Mouse (Mus musculus) neural tube, embryonic 12.5 days (tissue): ENCODE data around the gene Ankrd53. TPM values are rescaled to one million over a fixed set of nuclear protein-coding genes. Genes with fewer than 3 reads are reported as not detected.

Source experiments
- ATAC-seq: fragments of 200-750 bp; cut with Nextera tagmentation; 2 replicates; pipeline ENCODE4 v1.8.0; 2017; ENCODE audit warnings: low read depth, mild to moderate bottlenecking, moderate TSS enrichment, moderate library complexity; ENCODE audit not compliant: low FRiP score
- H3K27ac ChIP-seq: fragments of 300-500 bp; sonication (generic); 2 replicates; pipeline ENCODE4 v1.5.1; 2016
- H3K27me3 ChIP-seq: fragments of 300-500 bp; sonication (generic); replicated peaks from 2 replicates; pipeline ENCODE4 v1.6.1; 2016; ENCODE audit warnings: mild to moderate bottlenecking
- H3K36me3 ChIP-seq: fragments of 300-500 bp; sonication (generic); 2 replicates; pipeline ENCODE4 v1.6.1; 2016; ENCODE audit warnings: mild to moderate bottlenecking
- H3K4me1 ChIP-seq: fragments of 300-500 bp; sonication (generic); 2 replicates; pipeline ENCODE4 v1.6.1; 2016
- H3K4me2 ChIP-seq: fragments of 300-500 bp; sonication (generic); replicated peaks from 2 replicates; pipeline ENCODE4 v1.6.1; 2016; ENCODE audit warnings: mild to moderate bottlenecking
- H3K4me3 ChIP-seq: fragments of 300-500 bp; sonication (generic); 2 replicates; pipeline ENCODE4 v1.5.1; 2016
- H3K9ac ChIP-seq: fragments of 300-500 bp; sonication (generic); 2 replicates; pipeline ENCODE4 v1.6.1; 2016; ENCODE audit warnings: mild to moderate bottlenecking
- H3K9me3 ChIP-seq: fragments of 300-500 bp; sonication (generic); 2 replicates; pipeline ENCODE4 v1.6.1; 2016; ENCODE audit warnings: mild to moderate bottlenecking
- WGBS: fragments of 180-500 bp; shearing (Covaris S2); methylation state at CpG from one replicate; pipeline ENCODE4 v1.1.7; 2016; 5-methylcytosine and 5-hydroxymethylcytosine counted together
- polyA plus RNA-seq: library from polyadenylated mRNA; unstranded; fragments of >200 nt; fragmentation: Nextera tagmentation; extraction: Ambion mirVana; gene quantifications from 2 replicates; pipeline ENCODE4 v1.2.1, GENCODE M21; 2016

The Ankrd53 gene
- polyA plus RNA-seq, 1 experiment from 2014 or later, result 0.22 TPM

GRCm38 (mm10) chr6:83738596-83738995, 23.8 kb upstream of the Ankrd53 start:
- Histone ChIP-seq H3K9me3 (peaks cover 8% of the 10 kb centered on the region), H3K36me3 (no peaks in the 10 kb centered on the region), H3K9ac (no peak overlapping the region), H3K4me1 (no peaks in the 10 kb centered on the region), H3K4me3 (no peak overlapping the region), H3K27me3 (0 out of 2 replicates have a peak, but pooled peaks cover 4% of the 10 kb centered on the region), H3K27ac (no peak overlapping the region), H3K4me2 (no peak overlapping the region)
- WGBS, result 78% methylated on average over 6 of the region's 6 CpGs
- ATAC-seq, result no peak

- H3K9me3 ChIP-seq, result no peaks in the 10 kb centered on the region
- no peak within 1 kb of the TSS for H3K4me3 ChIP-seq
- H3K4me2 ChIP-seq, result no peak within 1 kb of the TSS
- WGBS, result 58% methylated on average over 5 of the region's 5 CpGs
- no peaks in the 10 kb centered on the region; the same call in 1 of the 2 replicates for H3K27me3 ChIP-seq
- no peaks in the 10 kb centered on the region for H3K36me3 ChIP-seq
- H3K27ac ChIP-seq, result no peak within 1 kb of the TSS
- no peak for ATAC-seq
- H3K9ac ChIP-seq, result no peak within 1 kb of the TSS
- peaks cover 5% of the 10 kb centered on the region; the same call in 1 of the 2 replicates for H3K4me1 ChIP-seq
These were observed 19.7 kb upstream of the Ankrd53 start, which contains the start of gene Atp6v1b1 for GRCm38 (mm10) chr6:83742761-83743160. Gene Atp6v1b1, plus strand, starts transcription at chr6:83742990.

GRCm38 (mm10) chr6:83743212-83743611, 19.2 kb upstream of the Ankrd53 start:
- Histone ChIP-seq H3K4me1 (peaks cover 5% of the 10 kb centered on the region; the same call in 1 of the 2 replicates), H3K9me3 (no peaks in the 10 kb centered on the region), H3K27me3 (no peaks in the 10 kb centered on the region; the same call in 1 of the 2 replicates), H3K36me3 (no peaks in the 10 kb centered on the region), H3K4me3 (no peak overlapping the region), H3K9ac (no peak overlapping the region), H3K4me2 (no peak overlapping the region), H3K27ac (no peak overlapping the region)
- 70% methylated on average over 5 of the region's 5 CpGs for WGBS
- no peak for ATAC-seq

- Histone ChIP-seq H3K9me3 (no peaks in the 10 kb centered on the region), H3K4me1 (peaks cover 5% of the 10 kb centered on the region; the same call in 1 of the 2 replicates), H3K9ac (no peak overlapping the region), H3K4me2 (no peak overlapping the region), H3K27me3 (no peaks in the 10 kb centered on the region; the same call in 1 of the 2 replicates), H3K4me3 (no peak overlapping the region), H3K36me3 (no peaks in the 10 kb centered on the region), H3K27ac (no peak overlapping the region)
- no peak for ATAC-seq
- WGBS, result 76% methylated on average over 5 of the region's 5 CpGs
These were observed 18.3 kb upstream of the Ankrd53 start for GRCm38 (mm10) chr6:83744126-83744525.

- no peak overlapping the region for H3K27ac ChIP-seq
- WGBS, result 74% methylated on average over 5 of the region's 5 CpGs
- ATAC-seq, result no peak
- no peak overlapping the region for H3K9ac ChIP-seq
- H3K4me3 ChIP-seq, result no peak overlapping the region
- no peaks in the 10 kb centered on the region for H3K36me3 ChIP-seq
- H3K4me1 ChIP-seq, result peaks cover 5% of the 10 kb centered on the region; the same call in 1 of the 2 replicates
- H3K27me3 ChIP-seq, result no peaks in the 10 kb centered on the region; the same call in 1 of the 2 replicates
- no peak overlapping the region for H3K4me2 ChIP-seq
- no peaks in the 10 kb centered on the region for H3K9me3 ChIP-seq
These were observed 17.9 kb upstream of the Ankrd53 start for GRCm38 (mm10) chr6:83744557-83744956.

- Histone ChIP-seq H3K4me3 (no peak overlapping the region), H3K4me2 (no peak overlapping the region), H3K27me3 (no peaks in the 10 kb centered on the region; the same call in 1 of the 2 replicates), H3K4me1 (peaks cover 5% of the 10 kb centered on the region; the same call in 1 of the 2 replicates), H3K36me3 (no peaks in the 10 kb centered on the region), H3K9ac (no peak overlapping the region), H3K27ac (no peak overlapping the region), H3K9me3 (no peaks in the 10 kb centered on the region)
- WGBS, result 60% methylated on average over 2 of the region's 2 CpGs
- ATAC-seq, result no peak
These were observed 17.0 kb upstream of the Ankrd53 start for GRCm38 (mm10) chr6:83745466-83745865.

- H3K9ac ChIP-seq, result no peak overlapping the region
These were observed 13.2 kb upstream of the Ankrd53 start for GRCm38 (mm10) chr6:83749286-83749685.

GRCm38 (mm10) chr6:83750171-83750684, 12.2 kb upstream of the Ankrd53 start:
- 9% methylated on average over 11 of the region's 11 CpGs for WGBS
- ATAC-seq, result peak; percentile 9; the same call in 1 of the 2 replicates
- H3K27ac ChIP-seq, result no peak overlapping the region
- no peak overlapping the region for H3K4me3 ChIP-seq
- H3K4me2 ChIP-seq, result no peak overlapping the region
- H3K9me3 ChIP-seq, result no peaks in the 10 kb centered on the region
- H3K36me3 ChIP-seq, result no peaks in the 10 kb centered on the region
- H3K4me1 ChIP-seq, result peaks cover 5% of the 10 kb centered on the region; the same call in 1 of the 2 replicates
- peaks cover 19% of the 10 kb centered on the region for H3K27me3 ChIP-seq
- no peak overlapping the region for H3K9ac ChIP-seq

More at GRCm38 (mm10) chr6:83749286-83749685, 13.2 kb upstream of the Ankrd53 start:
- Histone ChIP-seq H3K4me3 (no peak overlapping the region), H3K4me2 (no peak overlapping the region), H3K9me3 (no peaks in the 10 kb centered on the region), H3K27me3 (peaks cover 19% of the 10 kb centered on the region), H3K4me1 (peaks cover 5% of the 10 kb centered on the region; the same call in 1 of the 2 replicates), H3K36me3 (no peaks in the 10 kb centered on the region), H3K27ac (no peak overlapping the region)
- ATAC-seq, result no peak
- 41% methylated on average over 3 of the region's 3 CpGs for WGBS

GRCm38 (mm10) chr6:83756051-83756450, 6.4 kb upstream of the Ankrd53 start:
- Histone ChIP-seq H3K9ac (no peak overlapping the region), H3K4me3 (no peak overlapping the region), H3K4me2 (no peak overlapping the region), H3K4me1 (no peaks in the 10 kb centered on the region), H3K27me3 (peaks cover 59% of the 10 kb centered on the region), H3K36me3 (no peaks in the 10 kb centered on the region), H3K27ac (no peak overlapping the region), H3K9me3 (no peaks in the 10 kb centered on the region)
- no peak for ATAC-seq
- 75% methylated on average over 9 of the region's 9 CpGs for WGBS

- H3K27me3 ChIP-seq, result peaks cover 57% of the 10 kb centered on the region
- no peak for ATAC-seq
- peak overlapping the region; percentile 26 for H3K4me3 ChIP-seq
- peaks cover 8% of the 10 kb centered on the region for H3K4me1 ChIP-seq
- H3K9ac ChIP-seq, result no peak overlapping the region
- no peak overlapping the region for H3K27ac ChIP-seq
- H3K4me2 ChIP-seq, result peak overlapping the region; percentile 55
- no peaks in the 10 kb centered on the region for H3K9me3 ChIP-seq
- 1% methylated on average over 35 of the region's 35 CpGs for WGBS
- no peaks in the 10 kb centered on the region for H3K36me3 ChIP-seq
These were observed 512 bp downstream of the Ankrd53 start for GRCm38 (mm10) chr6:83762880-83763431.

- Histone ChIP-seq H3K9me3 (no peaks in the 10 kb centered on the region), H3K9ac (no peak overlapping the region), H3K4me3 (no peak overlapping the region), H3K36me3 (peaks cover 31% of the 10 kb centered on the region), H3K27me3 (peaks cover 26% of the 10 kb centered on the region), H3K4me1 (peaks cover 8% of the 10 kb centered on the region), H3K27ac (no peak overlapping the region), H3K4me2 (no peak overlapping the region)
- 97% methylated on average over 3 of the region's 3 CpGs for WGBS
- no peak for ATAC-seq
These were observed 4.5 kb downstream of the Ankrd53 start for GRCm38 (mm10) chr6:83766982-83767381.

- peaks cover 2% of the 10 kb centered on the region; the same call in 1 of the 2 replicates for H3K4me1 ChIP-seq
- H3K9ac ChIP-seq, result no peak overlapping the region
- no peak overlapping the region for H3K4me3 ChIP-seq
- no peaks in the 10 kb centered on the region for H3K9me3 ChIP-seq
- no peak for ATAC-seq
- H3K4me2 ChIP-seq, result no peak overlapping the region
- H3K27me3 ChIP-seq, result peaks cover 11% of the 10 kb centered on the region
- 89% methylated on average over 5 of the region's 5 CpGs for WGBS
- H3K36me3 ChIP-seq, result peaks cover 42% of the 10 kb centered on the region
- H3K27ac ChIP-seq, result no peak overlapping the region
These were observed 6.0 kb downstream of the Ankrd53 start for GRCm38 (mm10) chr6:83768485-83768884.
